Mouse (Mus musculus) cerebellum, adult 18-20 months (tissue): Measurements from ENCODE around the gene Acly.

Source experiments
- DNase-seq, 2 experiments: peaks; one replicate each; pipeline ENCODE4 v3.0.0; 2021

Gene Acly

GRCm38 (mm10) chr11:100505997-100506396 is 21.8 kb downstream of the Acly start:
- no peak for DNase-seq

DNA sequence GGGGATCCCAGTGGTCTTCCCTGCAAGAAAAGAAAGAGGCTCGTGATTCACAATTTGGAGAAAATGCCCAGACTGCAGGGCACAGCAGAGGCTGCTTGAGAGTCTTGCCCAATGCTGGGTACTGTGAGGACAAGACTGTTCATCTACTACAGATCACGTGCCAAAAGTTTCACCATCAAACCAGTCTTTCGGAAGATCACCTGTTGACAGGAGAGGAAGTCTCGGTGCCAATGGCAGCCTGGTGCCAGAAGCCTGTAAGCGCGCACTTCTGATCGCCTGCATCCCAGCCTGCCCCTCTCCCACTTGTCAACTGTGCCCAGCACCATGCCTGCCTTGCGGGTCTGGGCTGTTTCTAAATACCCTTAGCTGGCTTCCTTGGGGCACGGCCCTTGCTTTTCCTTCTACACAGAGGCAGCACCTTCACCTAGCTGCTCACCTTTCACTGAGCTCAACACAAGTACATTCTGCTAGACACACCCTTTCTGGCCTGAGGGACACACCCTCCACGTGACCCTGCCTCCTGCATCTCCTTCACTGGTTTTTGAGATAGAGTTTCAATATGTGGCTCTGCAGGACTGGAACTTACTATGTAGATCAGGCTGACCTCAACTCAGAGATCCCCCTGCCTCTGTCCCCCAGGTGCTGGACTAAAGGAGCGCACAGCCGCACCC is 22.7 kb downstream of the Acly start:
- DNase-seq: no peak

DNA sequence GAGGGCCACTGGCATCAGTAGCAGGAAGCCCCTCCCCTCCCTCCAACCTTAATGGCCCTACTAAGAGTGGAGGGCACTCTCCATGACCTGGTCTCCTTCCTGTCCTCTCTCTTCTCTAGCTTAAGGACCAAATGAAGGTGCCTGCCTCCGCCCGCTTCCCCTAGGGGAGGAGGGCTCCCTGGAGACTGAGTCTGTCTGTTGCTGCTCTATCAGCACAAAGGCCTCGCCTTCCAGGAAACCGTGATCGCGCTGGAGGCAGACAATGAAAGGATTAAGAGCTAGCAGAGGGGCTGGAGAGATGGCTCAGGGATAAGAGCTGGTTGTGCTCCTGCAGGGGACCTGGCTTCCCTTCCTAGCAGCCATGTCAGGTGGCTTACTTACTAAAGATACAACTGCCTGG is 26.5 kb downstream of the Acly start:
- DNase-seq: no peak

DNA sequence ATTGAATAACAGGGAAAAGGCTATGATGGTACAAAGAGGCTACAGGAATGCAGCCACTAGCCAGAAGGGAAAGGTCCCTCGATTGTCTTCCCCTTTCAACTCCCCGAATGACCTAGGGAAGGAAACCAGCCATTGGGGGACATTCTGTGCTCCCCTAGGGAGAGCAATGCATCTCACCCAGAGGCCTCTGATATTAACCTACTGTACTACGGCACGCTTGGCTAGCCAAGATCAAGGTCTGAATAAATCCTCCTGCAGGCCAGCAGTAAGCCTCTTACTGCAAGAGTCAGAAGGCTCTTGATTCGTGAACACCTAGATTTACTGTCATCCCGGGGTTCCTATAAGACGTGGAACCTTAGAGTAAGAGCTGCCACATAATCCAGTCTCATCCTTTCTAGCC is 27.1 kb downstream of the Acly start:
- DNase-seq: no peak

DNA sequence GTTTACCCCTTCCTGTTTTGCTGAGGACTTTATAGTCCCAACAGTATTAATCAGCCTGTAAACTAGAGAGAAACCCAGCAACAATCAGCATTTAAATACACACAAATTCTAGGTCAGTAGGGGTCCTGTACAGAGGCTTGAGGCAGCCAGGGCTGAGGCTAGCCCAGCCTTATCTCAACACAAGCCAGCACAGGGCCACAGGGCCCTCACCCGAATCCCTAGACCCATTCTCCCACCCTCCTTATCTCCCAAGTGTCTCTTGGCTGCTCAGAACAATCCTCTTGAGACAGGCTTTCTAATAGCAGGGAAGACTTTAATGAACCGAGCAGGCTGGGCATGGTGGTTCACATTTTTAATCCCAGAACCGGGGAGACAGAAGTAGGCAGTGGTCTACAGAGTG is 27.6 kb downstream of the Acly start:
- no peak for DNase-seq

- peak; percentile 22 to 23 for DNase-seq
Observed at GRCm38 (mm10) chr11:100493771-100494170, 34.0 kb downstream of the Acly start.

DNA sequence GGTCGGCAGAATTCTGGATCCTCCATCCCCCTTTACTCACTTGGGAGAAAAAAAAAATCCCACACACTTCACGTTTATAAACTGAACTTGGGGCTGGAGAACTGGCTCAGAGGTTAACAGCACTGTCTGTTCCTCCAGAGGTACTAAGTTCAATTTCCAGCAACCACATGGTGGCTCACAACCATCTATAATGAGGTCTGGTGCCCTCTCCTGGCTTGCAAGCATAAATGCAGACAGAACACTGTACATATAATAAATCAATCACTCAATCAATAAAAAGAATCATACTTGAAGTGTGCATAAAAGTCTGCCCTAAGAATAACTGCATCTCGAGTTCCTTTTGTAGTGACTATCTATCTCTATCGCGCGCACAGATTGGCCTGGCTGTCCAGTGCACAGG is 36.8 kb downstream of the Acly start:
- no peak for DNase-seq

- DNase-seq: peak; percentile 57 to 64
Observed at GRCm38 (mm10) chr11:100485801-100486538, 41.8 kb downstream of the Acly start.

GRCm38 (mm10) chr11:100484461-100484860 is 43.3 kb downstream of the Acly start:
- no peak for DNase-seq

DNA sequence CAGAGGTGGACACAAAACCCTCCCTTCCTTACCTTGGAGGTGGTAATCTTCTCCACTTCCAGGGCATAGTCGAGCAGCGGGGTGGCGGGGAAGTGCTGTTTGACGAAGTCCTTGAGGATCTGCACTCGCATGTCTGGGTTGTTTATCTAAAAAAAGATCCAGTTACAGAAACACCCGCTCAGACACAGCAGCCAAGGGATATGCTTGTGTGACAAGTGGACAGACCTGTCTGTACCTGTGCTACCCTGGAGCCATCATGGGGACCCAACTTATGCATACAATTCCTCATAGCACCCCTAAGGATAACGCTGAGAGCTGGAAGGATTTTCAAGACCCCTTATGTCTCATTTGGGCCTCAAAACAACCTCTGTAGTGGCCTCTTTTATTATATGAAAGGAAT is 48.6 kb downstream of the Acly start:
- no peak for DNase-seq

DNA sequence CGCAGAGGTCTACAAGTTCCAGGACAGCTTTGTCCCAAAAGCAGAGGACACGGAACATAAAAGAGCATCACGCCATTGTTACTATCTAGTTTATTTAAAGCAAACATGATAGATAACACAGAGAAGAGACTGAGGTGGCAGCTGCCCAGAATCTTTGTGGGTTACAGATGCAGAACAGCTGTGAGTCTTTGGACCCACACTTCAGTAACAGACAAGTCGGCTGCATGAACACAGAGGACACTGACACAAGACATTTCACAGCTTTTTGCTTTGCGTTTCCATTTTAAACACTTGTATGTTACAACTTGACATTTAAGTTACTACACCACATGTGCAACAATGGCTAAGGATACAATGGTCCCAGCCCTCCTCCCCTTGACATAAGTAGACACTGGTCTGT is 51.5 kb downstream of the Acly start:
- DNase-seq: no peak

GRCm38 (mm10) chr11:100472935-100473295 is 54.9 kb downstream of the Acly start:
- DNase-seq: no peak

DNA sequence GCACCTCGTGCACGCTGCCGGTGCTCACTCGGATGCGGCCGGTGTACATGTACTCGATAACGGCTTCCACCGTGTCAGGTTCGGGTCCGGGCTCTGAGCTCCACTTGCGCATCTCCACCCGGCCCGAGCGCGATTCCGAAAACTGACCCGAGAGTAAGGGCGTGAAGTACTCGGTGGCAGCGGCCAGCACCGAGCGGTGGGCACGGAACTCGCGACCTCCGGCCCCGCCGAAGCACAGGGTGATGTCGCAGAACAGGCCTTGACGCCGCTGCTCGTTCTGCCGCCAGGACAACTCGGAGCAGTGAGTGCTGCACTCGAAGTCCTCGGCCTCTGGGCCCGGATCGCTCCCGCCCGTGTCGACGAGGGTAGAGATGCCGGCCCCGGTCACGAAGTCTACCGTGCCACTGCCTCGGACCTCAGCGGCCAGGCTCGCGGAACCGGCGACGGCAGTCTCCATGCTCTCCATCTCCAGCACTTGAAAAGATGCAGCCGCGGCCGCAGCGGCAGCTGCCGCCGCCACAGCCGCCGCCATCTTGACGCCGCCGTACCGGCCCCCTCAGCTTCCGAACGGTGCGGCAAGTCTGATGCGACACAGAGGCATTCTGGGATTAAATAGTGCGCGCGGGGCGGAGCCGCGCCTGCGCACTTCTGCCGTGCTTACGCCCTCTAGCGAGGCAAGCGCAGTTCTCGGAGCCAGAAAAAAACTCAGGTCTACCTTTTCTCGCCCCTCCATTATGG is 55.4 kb downstream of the Acly start, which contains the start of gene Klhl11:
TSS of gene Klhl11 (minus strand) at position 545 of the 738 bp plus-strand sequence.
- DNase-seq: peak; percentile 83 to 94

GRCm38 (mm10) chr11:100471352-100472196 is 56.2 kb downstream of the Acly start:
- peak in 1 of 2 experiments; percentile 14 for DNase-seq

DNA sequence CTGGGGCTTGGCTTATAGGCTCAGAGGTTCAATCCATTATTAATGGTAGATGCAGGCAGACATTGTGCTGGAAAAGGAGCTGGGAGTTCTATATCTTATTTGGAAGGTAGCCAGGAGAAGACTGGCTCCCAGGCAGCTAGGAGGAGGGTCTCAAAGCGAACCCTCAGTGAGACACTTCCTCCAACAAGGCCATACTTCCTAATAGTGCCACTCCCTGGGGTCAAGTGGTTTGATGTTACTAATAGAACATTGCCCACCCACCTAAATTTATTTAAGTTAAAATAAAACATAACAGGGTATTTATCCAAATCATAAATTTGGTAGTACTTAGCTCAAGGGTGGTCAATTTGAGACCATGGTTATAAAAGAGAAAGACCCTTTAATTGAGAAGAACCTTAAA is 62.0 kb downstream of the Acly start:
- no peak for DNase-seq

- no peak for DNase-seq
Observed at GRCm38 (mm10) chr11:100465229-100465792, 62.5 kb downstream of the Acly start.

GRCm38 (mm10) chr11:100462699-100463098 is 65.1 kb downstream of the Acly start:
- DNase-seq: peak; percentile 23 to 29

DNA sequence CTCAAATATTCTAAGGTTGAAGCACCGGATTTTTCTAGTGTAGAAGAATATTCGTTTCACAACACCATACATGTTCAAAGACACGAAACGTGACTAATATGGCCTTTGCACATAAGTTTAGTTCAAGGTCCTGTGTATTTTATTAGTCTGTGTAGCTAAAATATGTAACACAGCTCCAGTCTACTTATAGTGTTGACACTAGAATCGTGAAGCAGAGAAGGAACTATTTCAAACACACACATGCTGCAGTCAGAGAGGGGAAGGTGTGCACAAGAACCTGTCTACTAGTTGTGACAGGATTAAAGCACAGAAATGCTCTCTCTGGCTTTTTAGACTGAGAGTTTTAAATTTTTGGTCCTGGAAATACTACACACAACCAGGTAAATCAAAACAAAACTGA is 70.1 kb downstream of the Acly start:
- no peak for DNase-seq

DNA sequence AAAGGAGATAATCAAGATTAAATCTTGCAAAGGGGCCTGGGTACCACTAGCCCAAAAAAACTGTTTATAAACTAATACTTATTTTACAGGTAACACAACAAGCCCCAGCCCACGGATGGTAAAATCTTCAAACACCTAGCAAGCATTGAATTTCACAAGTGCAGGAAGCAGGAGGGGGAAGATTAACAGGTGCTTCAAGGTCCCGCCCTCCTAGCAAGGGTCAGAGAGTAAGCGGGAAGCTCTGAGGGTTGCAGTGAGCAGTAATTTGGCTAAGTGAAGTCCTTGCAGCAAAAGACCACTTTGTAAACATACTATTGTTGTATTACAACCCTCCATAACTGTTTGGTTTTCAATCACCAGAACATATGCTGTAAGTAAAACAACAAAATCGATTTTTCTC is 70.6 kb downstream of the Acly start:
- DNase-seq: no peak

DNA sequence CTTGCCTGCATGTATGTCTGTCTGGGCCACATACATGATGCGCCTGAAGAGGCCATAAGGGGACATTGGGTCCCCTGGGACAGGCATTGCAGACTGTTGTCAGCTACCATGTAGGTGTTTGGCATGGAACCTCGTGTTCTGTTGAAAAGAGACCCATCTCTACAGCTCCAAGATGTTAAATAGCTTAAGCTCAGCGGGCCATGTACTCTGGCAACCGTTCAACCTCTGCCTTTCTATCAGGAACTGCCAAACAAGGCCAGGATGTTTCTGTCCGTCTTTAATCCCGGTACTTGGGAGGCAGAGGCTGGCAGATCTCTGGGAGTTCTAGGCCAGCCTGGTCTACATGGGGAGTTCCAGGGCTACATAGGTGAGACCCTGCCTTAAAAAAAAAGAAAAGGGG is 85.2 kb downstream of the Acly start:
- no peak for DNase-seq

- DNase-seq: no peak
Observed at GRCm38 (mm10) chr11:100441797-100442196, 86.0 kb downstream of the Acly start, which contains the start of the genes Nt5c3b and Klhl10. Nt5c3b (minus strand) TSS chr11:100441808. Klhl10 (plus strand) TSS chr11:100441917.
